Mouse (Mus musculus) heart, postnatal 0 days (tissue): Measurements from ENCODE around the gene Specc1l.

Source experiments
- CTCF ChIP-seq: IDR thresholded peaks from 2 replicates; pipeline ENCODE4 v1.5.1; 2016; ENCODE audit warnings: antibody characterized with exemption, control low read depth, low read depth
- EP300 ChIP-seq: IDR thresholded peaks from 2 replicates; pipeline ENCODE4 v1.6.1; 2016; ENCODE audit warnings: antibody characterized with exemption, low read depth

GRCm38 (mm10) chr10:75261268-75261667, 49.4 kb downstream of the Specc1l start:
- TF ChIP-seq CTCF: no peak
- TF ChIP-seq EP300: no peak
